Mouse (Mus musculus) heart, postnatal 25 days (tissue): Measurements from ENCODE around the gene Zfp750. TPM values are rescaled to one million over a fixed set of nuclear protein-coding genes. Genes with fewer than 3 reads are reported as not detected.

ENCODE experiments used
- DNase-seq: peaks from one replicate; pipeline ENCODE4 v3.0.0; 2022; ENCODE audit warnings: low spot score
- intact Hi-C: fragments of 180-260 bp; cut with DNase I; formaldehyde crosslinking; loops from one replicate; pipeline ENCODE4 v1.15.1; 2025
- total RNA-seq, 2 experiments: library from RNA; stranded (reverse); gene quantifications; 2 replicates each; pipeline ENCODE4 v1.2.3; 2021

Zfp750 gene
- total RNA-seq, 2 experiments from 2014 or later = 0.08 TPM; not detected in 1

DNA sequence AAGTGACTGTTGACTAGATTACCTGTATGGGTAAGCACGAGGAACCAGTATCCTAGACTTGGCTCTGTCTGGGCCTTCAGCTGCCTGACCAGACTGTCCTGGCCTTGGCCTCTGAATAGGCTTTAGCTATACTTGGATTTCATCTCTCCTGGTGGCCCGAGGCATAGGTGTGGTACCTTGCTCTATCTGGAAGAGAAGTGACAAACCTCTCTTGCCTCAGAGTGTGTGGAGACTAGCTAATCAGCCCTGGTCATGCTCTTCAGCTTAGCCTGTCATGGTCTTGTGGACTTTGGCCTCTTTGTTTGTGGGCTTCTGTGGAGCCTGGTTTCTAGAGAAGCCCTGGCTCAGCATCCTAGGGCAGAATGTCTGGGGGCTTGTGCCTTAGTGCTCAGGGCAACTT is 38.0 kb downstream of the Zfp750 start:
- intact Hi-C loops = no loop called here
- no peak for DNase-seq

- intact Hi-C loops = loop anchor here (10.0 kb wide), 1 partner anchor 115 kb away; no protein-coding TSS in a partner anchor
- no peak for DNase-seq
Observed at GRCm38 (mm10) chr11:121479476-121480203, 39.5 kb downstream of the Zfp750 start.

- intact Hi-C loops = loop anchor here (1.0 to 10.0 kb wide), 2 partner anchors 119 to 332 kb away; no protein-coding TSS in a partner anchor
- DNase-seq = no peak
Observed at GRCm38 (mm10) chr11:121475699-121476415, 43.3 kb downstream of the Zfp750 start.

DNA sequence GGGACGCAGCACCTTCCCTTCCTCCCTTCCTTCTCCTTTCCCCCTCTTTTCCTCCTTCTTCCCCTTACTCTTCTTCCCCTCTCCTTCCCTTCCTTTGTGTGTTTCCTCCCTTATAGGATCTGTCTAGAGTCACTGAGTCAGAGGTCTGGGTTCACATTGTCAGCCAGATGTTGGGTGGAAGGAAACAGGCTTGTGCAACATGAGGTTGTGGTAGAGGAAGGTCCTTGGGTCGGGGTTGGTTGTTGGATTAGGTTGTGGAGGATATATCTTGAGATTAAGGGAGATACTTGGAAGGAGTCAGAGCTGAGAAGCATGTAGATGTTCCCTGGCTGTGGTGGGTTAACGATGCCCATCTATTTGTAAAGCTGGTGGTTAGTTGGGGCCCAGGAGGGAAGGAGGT is 44.3 kb downstream of the Zfp750 start:
- intact Hi-C loops = loop anchor here (1.0 to 10.0 kb wide), 2 partner anchors 120 to 333 kb away; no protein-coding TSS in a partner anchor
- DNase-seq = no peak

DNA sequence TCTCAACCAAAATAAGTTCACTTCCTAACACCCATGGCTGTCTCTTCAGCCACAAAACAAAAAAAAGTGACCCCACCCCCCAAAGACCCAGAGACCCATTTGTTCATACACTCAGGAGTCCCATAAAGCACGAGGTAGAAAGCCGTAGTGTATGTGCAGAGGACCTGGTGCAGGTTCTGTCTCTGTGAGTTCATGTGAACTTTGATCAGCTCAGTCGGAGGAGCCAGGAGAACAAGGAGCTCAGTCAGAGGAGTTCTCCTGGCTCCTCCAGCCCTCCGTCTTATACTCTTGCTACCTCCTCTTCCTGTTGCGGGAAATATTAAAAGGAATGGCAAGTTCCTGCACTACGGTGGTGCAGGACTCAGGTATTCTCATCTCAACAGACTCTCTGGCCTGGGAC is 51.7 kb downstream of the Zfp750 start:
- intact Hi-C loops = no loop called here
- DNase-seq = no peak

Other genes starting within 250 kb of the Zfp750 start
- gene Wdr45b, start 164.9 kb downstream of the Zfp750 start, total RNA-seq = 10 to 100 TPM; 32.5 to 34.2 TPM
- 1 to 10 TPM; 1.3 to 1.6 TPM for gene Rab40b, start 131.1 kb downstream of the Zfp750 start, total RNA-seq
- 1 to 10 TPM; 7.4 to 7.8 TPM for gene Fn3krp, start 97.9 kb downstream of the Zfp750 start, total RNA-seq
- 10 to 100 TPM; 23.7 to 27.6 TPM for gene Fn3k, start 84.4 kb downstream of the Zfp750 start, total RNA-seq
- gene Tbcd, start 67.4 kb downstream of the Zfp750 start, total RNA-seq = 10 to 100 TPM in 1 of 2 experiments, 1 to 10 TPM in 1; 10.0 to 11.5 TPM
- gene B3gntl1, start 153.8 kb upstream of the Zfp750 start, total RNA-seq = 1 to 10 TPM; 3.6 to 4.6 TPM
- gene Metrnl, start 182.2 kb upstream of the Zfp750 start, total RNA-seq = 10 to 100 TPM; 21.8 to 22.0 TPM